Mouse (Mus musculus): ENCODE measurements around the gene Dhx57. TPM values are rescaled to one million over a fixed set of nuclear protein-coding genes. Genes with fewer than 3 reads are reported as not detected.

Gene Dhx57
- polyA plus RNA-seq, 1 experiment from 2014 or later: 22.2 TPM

DNA sequence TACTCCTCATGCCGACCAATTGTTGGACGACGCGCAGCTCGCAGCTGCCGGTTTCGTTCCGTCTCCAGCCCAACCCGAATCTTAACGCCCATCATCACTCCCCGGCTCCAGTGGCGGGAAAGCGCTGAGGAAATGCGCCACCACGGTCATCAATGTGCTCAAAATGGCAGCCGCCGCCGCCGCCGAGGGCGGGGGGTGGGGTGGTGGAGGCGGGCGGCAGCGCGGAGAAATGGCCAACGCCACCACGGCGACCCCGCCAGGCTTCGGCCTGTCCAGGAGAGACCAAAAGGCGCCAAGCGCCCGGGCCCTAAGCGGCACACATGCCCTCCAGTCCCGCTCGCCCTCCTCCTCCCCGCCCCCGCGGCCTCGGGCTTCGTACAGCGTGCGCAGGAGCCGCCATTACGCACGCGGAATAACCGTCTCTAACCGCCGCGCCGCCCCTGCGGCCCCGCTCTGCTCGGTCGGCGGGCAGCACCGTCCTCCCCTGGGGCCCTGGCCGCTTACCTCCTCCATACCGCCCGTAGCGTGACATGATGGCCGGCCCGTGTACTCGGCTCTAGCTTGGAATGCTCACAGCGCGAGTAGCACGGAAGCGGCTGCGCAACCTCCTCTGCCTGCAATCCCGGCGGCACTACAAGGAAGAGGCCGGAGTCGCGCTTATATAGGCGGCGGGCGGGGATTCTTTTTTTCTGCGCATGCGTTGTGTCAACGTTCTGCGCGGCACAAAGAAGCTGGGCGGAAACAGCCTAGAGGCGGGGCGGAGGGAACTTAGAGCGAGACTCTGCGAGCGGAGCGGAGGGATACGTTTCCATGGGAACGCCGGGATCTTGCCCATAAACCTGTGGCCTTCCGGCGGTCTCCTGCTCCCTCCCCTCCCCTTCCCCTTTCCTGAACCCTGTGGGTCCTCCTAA lies 83.3 kb downstream of the Dhx57 start, which contains the start of the genes Srsf7 and Ttc39d:
Gene Srsf7, minus strand, starts transcription at position 637 of the 911 bp plus-strand sequence.
Gene Ttc39d, plus strand, starts transcription at position 790 of the 911 bp plus-strand sequence.
- Histone ChIP-seq H3K9me3 (replicated peaks) (no peaks in the 10 kb centered on the region), H3K4me1 (peaks cover 8% of the 10 kb centered on the region), H3K27ac (peak within 1 kb of the TSS; percentile 100), H3K4me3 (peak within 1 kb of the TSS; percentile 98), H3K27me3 (ENCODE audit: low read depth, poor library complexity, severe bottlenecking) (no peaks in the 10 kb centered on the region), H3K36me3 (peaks cover 41% of the 10 kb centered on the region)
- under 1% methylated on average over 93 of the region's 95 CpGs for WGBS
- DNase-seq (ENCODE audit: low spot score): peak; percentile 99

DNA sequence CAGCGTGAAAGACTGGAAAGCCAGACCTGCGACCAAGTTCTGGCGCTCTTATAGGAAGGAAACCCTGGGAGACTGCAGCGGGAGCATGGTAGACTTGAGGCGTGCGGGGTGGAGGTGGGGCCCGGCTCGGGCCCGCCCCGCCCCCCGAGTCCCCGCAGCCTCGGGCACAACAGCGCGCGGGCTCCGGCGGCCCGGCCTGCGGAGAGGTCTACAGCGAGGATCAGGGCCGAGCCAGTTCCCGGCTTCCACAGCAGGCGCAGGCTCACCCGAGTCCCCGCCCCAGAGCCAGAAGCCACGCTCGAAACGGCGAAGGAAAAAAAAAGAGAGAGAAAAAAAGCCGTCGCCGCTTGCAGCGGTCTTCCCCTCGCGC lies 84.0 kb downstream of the Dhx57 start:
- no peaks in the 10 kb centered on the region for H3K27me3 ChIP-seq (ENCODE audit: low read depth, poor library complexity, severe bottlenecking)
- H3K4me1 ChIP-seq: peaks cover 8% of the 10 kb centered on the region
- H3K4me3 ChIP-seq: peak overlapping the region; percentile 98
- H3K27ac ChIP-seq: peak overlapping the region; percentile 100
- DNase-seq (ENCODE audit: low spot score): peak; percentile 74
- peaks cover 47% of the 10 kb centered on the region for H3K36me3 ChIP-seq
- WGBS: under 1% methylated on average over 36 of the region's 36 CpGs
- H3K9me3 ChIP-seq (replicated peaks): no peaks in the 10 kb centered on the region

DNA sequence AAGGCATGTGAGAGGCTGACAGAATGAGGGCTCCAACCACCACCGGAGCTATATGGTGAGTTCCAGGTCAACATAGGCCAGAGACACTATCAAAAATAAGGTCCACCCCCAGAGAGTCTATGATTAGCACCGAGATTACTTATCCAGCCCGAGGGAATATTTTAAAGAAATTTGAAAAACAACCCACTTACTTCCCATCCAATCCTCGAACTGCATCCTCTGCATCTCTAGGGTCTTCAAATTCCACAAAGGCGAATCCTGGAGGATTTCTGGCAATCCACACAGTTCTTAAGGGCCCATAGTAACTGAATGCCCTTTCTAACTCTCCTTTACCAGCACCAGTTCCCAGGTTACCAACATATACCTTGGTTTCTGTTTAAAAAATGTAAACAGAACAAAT lies 84.6 kb downstream of the Dhx57 start:
- no peak for DNase-seq (ENCODE audit: low spot score)
- peaks cover 8% of the 10 kb centered on the region for H3K4me1 ChIP-seq
- 50% methylated on average over 5 of the region's 5 CpGs for WGBS
- H3K4me3 ChIP-seq: peak overlapping the region; percentile 98
- H3K9me3 ChIP-seq (replicated peaks): no peaks in the 10 kb centered on the region
- H3K27ac ChIP-seq: peak overlapping the region; percentile 100
- peaks cover 54% of the 10 kb centered on the region for H3K36me3 ChIP-seq
- H3K27me3 ChIP-seq (ENCODE audit: low read depth, poor library complexity, severe bottlenecking): no peaks in the 10 kb centered on the region

DNA sequence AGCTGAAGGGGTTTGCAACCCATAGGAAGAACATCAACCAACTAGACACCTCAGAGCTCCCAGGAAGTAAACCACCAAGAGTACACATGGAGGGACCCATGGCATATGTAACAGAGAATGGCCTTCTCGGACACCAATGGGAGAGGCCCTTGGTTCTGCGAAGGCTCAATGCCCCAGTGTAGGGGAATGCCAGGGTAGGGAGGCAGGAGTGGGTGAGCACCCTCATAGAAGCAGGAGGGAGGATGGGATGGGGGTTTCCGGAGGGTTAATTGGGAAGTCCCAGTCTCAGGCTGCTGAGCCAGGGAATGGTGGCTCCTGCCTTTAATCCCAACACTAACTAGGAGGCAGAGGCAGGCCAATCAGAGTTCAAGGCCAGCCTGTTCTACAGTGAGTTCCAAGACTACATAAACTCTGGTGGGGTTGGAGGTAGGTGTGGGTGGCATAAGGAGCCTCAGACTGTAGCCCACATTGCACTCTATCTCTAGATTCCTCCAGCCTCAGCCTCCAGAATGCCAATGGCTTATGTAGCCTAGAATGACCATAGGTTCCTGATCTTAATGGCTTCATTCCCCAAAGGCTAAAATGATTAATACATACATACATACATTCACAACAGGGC lies 91.0 kb downstream of the Dhx57 start:
- Histone ChIP-seq H3K4me1 (no peaks in the 10 kb centered on the region), H3K27me3 (ENCODE audit: low read depth, poor library complexity, severe bottlenecking) (no peaks in the 10 kb centered on the region), H3K4me3 (no peak overlapping the region), H3K9me3 (replicated peaks) (no peaks in the 10 kb centered on the region), H3K27ac (no peak overlapping the region), H3K36me3 (peaks cover 98% of the 10 kb centered on the region)
- WGBS: 85% methylated on average over 3 of the region's 3 CpGs
- DNase-seq (ENCODE audit: low spot score): no peak

DNA sequence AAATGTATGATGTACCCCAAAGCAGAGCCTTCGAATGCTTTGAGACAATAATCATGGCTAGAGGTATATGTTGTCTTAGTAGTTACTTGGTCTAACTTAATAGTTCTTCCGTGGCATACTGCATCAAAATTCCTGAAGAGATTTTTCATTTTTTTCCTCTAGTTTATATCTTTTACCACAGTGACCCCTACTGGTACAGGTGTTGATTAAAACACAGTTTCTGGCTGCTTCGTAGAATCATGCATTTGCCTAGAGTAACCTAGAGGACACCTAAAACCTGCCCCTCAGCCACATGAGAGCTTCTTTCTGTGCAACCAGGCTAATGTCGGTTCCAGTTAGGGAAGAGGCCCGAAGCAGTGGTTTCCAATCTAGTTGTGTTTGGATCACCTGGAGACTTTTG lies 97.2 kb downstream of the Dhx57 start:
- no peaks in the 10 kb centered on the region for H3K27me3 ChIP-seq (ENCODE audit: low read depth, poor library complexity, severe bottlenecking)
- DNase-seq (ENCODE audit: low spot score): no peak
- WGBS: 79% methylated on average over 5 of the region's 5 CpGs

More for the DNA sequence above, 97.2 kb downstream of the Dhx57 start:
- Histone ChIP-seq H3K4me3 (no peak overlapping the region), H3K36me3 (peaks cover 42% of the 10 kb centered on the region), H3K27ac (no peak overlapping the region), H3K9me3 (replicated peaks) (no peaks in the 10 kb centered on the region), H3K4me1 (no peaks in the 10 kb centered on the region)

Other genes starting within 250 kb of the Dhx57 start
- 99.2 and 100.0 TPM in 2 replicates for gene Hnrnpll, start 228.1 kb downstream of the Dhx57 start, polyA plus RNA-seq (2016; fragmentation: Nextera tagmentation; extraction: Ambion mirVana)
- 11.5 and 12.8 TPM in 2 replicates for gene Galm, start 163.0 kb downstream of the Dhx57 start, polyA plus RNA-seq (2016; fragmentation: Nextera tagmentation; extraction: Ambion mirVana)
- 882 and 949 TPM in 2 replicates for gene Srsf7, start 83.2 kb downstream of the Dhx57 start, polyA plus RNA-seq (2016; fragmentation: Nextera tagmentation; extraction: Ambion mirVana)
- gene Ttc39d, start 83.0 kb downstream of the Dhx57 start, polyA plus RNA-seq (2016; fragmentation: Nextera tagmentation; extraction: Ambion mirVana): 0.09 and 0.24 TPM in 2 replicates
- 52.2 and 56.9 TPM in 2 replicates for gene Gemin6, start 66.0 kb downstream of the Dhx57 start, polyA plus RNA-seq (2016; fragmentation: Nextera tagmentation; extraction: Ambion mirVana)
- 20.0 and 23.9 TPM in 2 replicates for gene Morn2, start 273 bp downstream of the Dhx57 start, polyA plus RNA-seq (2016; fragmentation: Nextera tagmentation; extraction: Ambion mirVana)
- 0.48 and 0.85 TPM in 2 replicates for gene Arhgef33, start 16.9 kb upstream of the Dhx57 start, polyA plus RNA-seq (2016; fragmentation: Nextera tagmentation; extraction: Ambion mirVana)
- 1.1 TPM in 1 of 2 replicates, not detected in the other for gene Gm10190, start 83.1 kb upstream of the Dhx57 start, polyA plus RNA-seq (2016; fragmentation: Nextera tagmentation; extraction: Ambion mirVana)
- gene Sos1, start 190.0 kb upstream of the Dhx57 start, polyA plus RNA-seq (2016; fragmentation: Nextera tagmentation; extraction: Ambion mirVana): 4.2 and 4.6 TPM in 2 replicates